Mouse (Mus musculus): ENCODE data around the gene Irgc1. TPM values are rescaled to one million over a fixed set of nuclear protein-coding genes. Genes with fewer than 3 reads are reported as not detected.

Gene Irgc1
- total and polyA plus RNA-seq, 3 experiments, result not detected

DNA sequence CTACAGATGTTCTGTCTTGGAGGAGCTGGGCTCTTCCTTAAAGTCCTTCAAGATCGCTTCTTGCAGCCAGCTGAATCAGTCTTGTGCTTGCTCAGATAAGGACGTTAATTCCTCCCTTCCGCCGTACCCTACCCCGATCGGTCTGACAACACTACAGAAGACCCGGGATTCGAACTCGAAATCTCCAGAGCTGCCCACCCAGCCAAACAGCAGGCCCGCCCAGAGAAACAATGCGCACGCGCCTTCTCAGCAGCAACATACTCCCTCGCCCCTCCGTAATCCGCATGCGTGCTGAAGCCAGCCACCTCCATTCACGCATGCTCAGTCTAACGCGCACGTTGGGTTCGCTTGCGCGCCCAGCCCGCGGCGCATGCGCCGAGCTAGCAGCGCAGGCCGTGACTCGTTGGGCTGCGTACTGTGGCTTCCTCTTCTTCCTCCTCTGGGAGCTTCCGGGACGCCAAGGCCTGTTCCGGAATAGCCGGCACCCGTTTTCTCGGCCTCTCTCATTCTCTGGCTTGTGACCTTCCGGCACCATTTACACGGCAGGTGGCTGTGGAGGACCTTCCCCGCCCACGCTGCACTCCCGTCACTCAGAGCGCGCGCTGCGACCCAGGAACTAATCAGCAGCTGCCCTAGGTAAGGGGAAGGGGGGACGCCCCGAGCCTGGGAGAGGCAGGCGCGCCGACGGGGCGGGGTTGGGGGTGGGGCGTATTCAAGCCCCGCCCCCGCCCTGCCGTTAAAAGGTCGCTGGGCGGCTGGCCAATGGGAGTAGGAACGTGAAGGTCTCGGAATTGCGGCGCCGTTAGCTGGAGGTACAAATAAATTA, 52.6 kb downstream of the Irgc1 start, which contains the start of gene Smg9 (continued):
- TF ChIP-seq UBTF (IDR thresholded peaks at IDR 0.05; ENCODE audit: borderline replicate concordance, insufficient read depth, low read depth, low read length), result no peak
- peak; percentile 16; the same call in 1 of the 2 replicates for TF ChIP-seq MAZ (IDR thresholded peaks at IDR 0.05; ENCODE audit: low read depth, low read length)
- TF ChIP-seq ZMIZ1 (IDR thresholded peaks at IDR 0.05; ENCODE audit: low read depth, low read length), result peak; percentile 98
- TF ChIP-seq MAFK (IDR thresholded peaks at IDR 0.05; ENCODE audit: borderline replicate concordance, low read depth, low read length), result no peak

DNA sequence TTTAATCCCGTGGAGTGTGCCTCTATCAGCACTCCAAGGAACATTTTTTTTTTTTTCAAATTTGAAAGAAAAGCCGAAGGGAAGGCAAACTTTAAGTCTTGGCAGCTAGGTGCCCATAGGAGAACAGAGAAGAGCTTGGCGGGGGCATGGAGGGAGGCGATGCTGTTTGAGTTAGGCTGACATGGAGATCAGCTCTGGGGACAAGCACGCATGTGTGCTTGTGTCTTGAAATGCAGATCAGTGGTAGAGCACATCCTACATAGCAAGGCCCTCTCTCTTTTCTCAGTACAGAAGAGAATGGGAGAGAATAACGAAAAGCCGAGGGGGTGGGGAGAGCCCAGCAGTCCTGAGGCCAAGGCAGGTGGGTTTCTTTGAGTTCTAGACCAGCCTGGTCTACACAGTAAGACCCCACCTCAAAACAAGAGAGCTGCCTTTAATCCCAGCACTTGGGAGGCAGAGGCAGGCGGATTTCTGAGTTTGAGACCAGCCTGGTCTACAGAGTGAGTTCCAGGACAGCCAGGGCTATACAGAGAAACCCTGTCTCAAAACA, 53.7 kb downstream of the Irgc1 start:
- H3K36me3 ChIP-seq (ENCODE audit: control insufficient read depth in 1 of 2, insufficient read depth in 2 of 2, low read length in 2 of 2), result peaks cover 2 to 40% of the 10 kb centered on the region in 2 experiments; a peak in 3 of 4 replicates
- H3K4me1 ChIP-seq (ENCODE audit: control insufficient read depth in 1 of 2, insufficient read depth in 2 of 2, low read length in 2 of 2), result peaks cover 19 to 46% of the 10 kb centered on the region in 2 experiments
- H3K27ac ChIP-seq (ENCODE audit: control insufficient read depth, low read depth, low read length), result peak overlapping the region; percentile 95
- H3K79me2 ChIP-seq (ENCODE audit: control insufficient read depth, insufficient read depth, low read length, poor library complexity), result peaks cover 32% of the 10 kb centered on the region
- H3K4me3 ChIP-seq (ENCODE audit: control insufficient read depth in 1 of 2, insufficient read depth in 1 of 2, low read depth in 2 of 2, low read length in 2 of 2), result peak overlapping the region; percentile 59 to 63
- DNase-seq (ENCODE audit: low read depth, low spot score), result peak; percentile 58
- H3K9ac ChIP-seq (ENCODE audit: control insufficient read depth, low read depth, low read length, poor library complexity, severe bottlenecking), result peak overlapping the region; percentile 75
- H3K27me3 ChIP-seq (ENCODE audit: control insufficient read depth in 1 of 2, insufficient read depth in 2 of 2, low read length in 2 of 2), result no peaks in the 10 kb centered on the region
- H3K9me3 ChIP-seq (replicated peaks; ENCODE audit: insufficient read depth, low read length), result no peaks in the 10 kb centered on the region
- TF ChIP-seq TBP (IDR thresholded peaks at IDR 0.05; ENCODE audit: low read depth, low read length) (0 out of 2 replicates have a peak, but pooled peaks have one; percentile 7), CHD2 (IDR thresholded peaks at IDR 0.05; ENCODE audit: low read length) (no peak)

DNA sequence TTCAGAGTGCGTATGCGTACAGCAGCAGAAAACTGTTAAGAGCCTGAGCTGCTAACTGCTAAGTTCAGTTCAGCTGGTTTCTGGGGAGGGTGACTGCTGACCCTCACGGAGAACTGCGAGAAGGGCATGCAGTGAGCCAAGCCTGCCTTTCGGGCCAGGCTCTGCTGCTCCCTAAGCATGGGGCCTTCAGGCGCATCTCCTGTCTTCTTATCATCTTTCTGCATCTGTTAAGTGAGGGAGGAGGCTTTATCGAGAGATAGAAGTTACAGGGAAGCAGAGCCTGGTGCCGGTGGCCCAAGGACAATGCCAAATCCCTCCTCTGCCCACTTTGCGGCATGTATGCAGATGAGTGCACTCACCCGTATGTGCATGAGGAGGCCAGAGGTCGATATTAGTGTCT, 55.3 kb downstream of the Irgc1 start:
- H3K27me3 ChIP-seq (ENCODE audit: control insufficient read depth in 1 of 2, insufficient read depth in 2 of 2, low read length in 2 of 2), result no peaks in the 10 kb centered on the region
- H3K27ac ChIP-seq (ENCODE audit: control insufficient read depth, low read depth, low read length), result peak overlapping the region; percentile 94
- H3K4me1 ChIP-seq (ENCODE audit: control insufficient read depth in 1 of 2, insufficient read depth in 2 of 2, low read length in 2 of 2), result peaks cover 19 to 52% of the 10 kb centered on the region in 2 experiments
- H3K79me2 ChIP-seq (ENCODE audit: control insufficient read depth, insufficient read depth, low read length, poor library complexity), result peaks cover 30% of the 10 kb centered on the region
- peaks cover 0 to 43% of the 10 kb centered on the region in 2 experiments; a peak in 2 of 4 replicates for H3K36me3 ChIP-seq (ENCODE audit: control insufficient read depth in 1 of 2, insufficient read depth in 2 of 2, low read length in 2 of 2)
- peak overlapping the region; percentile 24 to 31; a peak in 3 of 4 replicates for H3K4me3 ChIP-seq (ENCODE audit: control insufficient read depth in 1 of 2, insufficient read depth in 1 of 2, low read depth in 2 of 2, low read length in 2 of 2)
- peak; percentile 76 for DNase-seq (ENCODE audit: low read depth, low spot score)
- H3K9ac ChIP-seq (ENCODE audit: control insufficient read depth, low read depth, low read length, poor library complexity, severe bottlenecking), result peak overlapping the region; percentile 68
- H3K9me3 ChIP-seq (replicated peaks; ENCODE audit: insufficient read depth, low read length), result no peaks in the 10 kb centered on the region
- TF ChIP-seq ZC3H11A (IDR thresholded peaks at IDR 0.05; ENCODE audit: low read depth, low read length), result no peak
- TF ChIP-seq NELFE (IDR thresholded peaks at IDR 0.05; ENCODE audit: low read depth, low read length), result peak; percentile 26; the same call in 1 of the 2 replicates
- TF ChIP-seq MAZ (IDR thresholded peaks at IDR 0.05; ENCODE audit: low read depth, low read length), result no peak
- TF ChIP-seq MXI1 (IDR thresholded peaks at IDR 0.05; ENCODE audit: low read depth, low read length), result no peak; the same call in 1 of the 2 replicates
- peak; percentile 29; the same call in 1 of the 2 replicates for TF ChIP-seq RCOR1 (IDR thresholded peaks at IDR 0.05; ENCODE audit: low read depth, low read length)
- no peak for TF ChIP-seq ZKSCAN1 (IDR thresholded peaks at IDR 0.05; ENCODE audit: low read depth, low read length)
- TF ChIP-seq POLR2AphosphoS2 (IDR thresholded peaks at IDR 0.05; ENCODE audit: low read length), result peak; percentile 75; the same call in 1 of the 2 replicates
- no peak for TF ChIP-seq JUND (IDR thresholded peaks at IDR 0.05; ENCODE audit: low read depth, low read length)
- TF ChIP-seq SIN3A (IDR thresholded peaks at IDR 0.05; ENCODE audit: low read length), result peak; percentile 18
- no peak for TF ChIP-seq RAD21 (IDR thresholded peaks at IDR 0.05; ENCODE audit: low read depth, low read length)
- no peak for TF ChIP-seq MYB (IDR thresholded peaks at IDR 0.05; ENCODE audit: low read depth, low read length)
- peak; percentile 73 for TF ChIP-seq TAL1 (IDR thresholded peaks at IDR 0.05; ENCODE audit: low read length)
- TF ChIP-seq E2F4 (IDR thresholded peaks at IDR 0.05; ENCODE audit: borderline replicate concordance, low read depth, low read length), result no peak
- no peak for TF ChIP-seq MYC (IDR thresholded peaks at IDR 0.05; ENCODE audit: low read depth, low read length)
- peak; percentile 63 to 78; a peak in 3 of 4 replicates for TF ChIP-seq EP300 (IDR thresholded peaks at IDR 0.05; ENCODE audit: low read depth in 1 of 2, low read length in 2 of 2)
- no peak for TF ChIP-seq KAT2A (conservative IDR thresholded peaks at IDR 0.05; ENCODE audit: low read depth, low read length)
- TF ChIP-seq TCF12 (IDR thresholded peaks at IDR 0.05; ENCODE audit: low read depth, low read length), result peak; percentile 86
- TF ChIP-seq SMC3 (IDR thresholded peaks at IDR 0.05; ENCODE audit: low read depth, low read length), result no peak; the same call in 1 of the 2 replicates
- peak; percentile 80 for TF ChIP-seq GATA1 (IDR thresholded peaks at IDR 0.05; ENCODE audit: low read depth, low read length)
- TF ChIP-seq MAX (IDR thresholded peaks at IDR 0.05; ENCODE audit: low read length), result peak; percentile 20; the same call in 1 of the 2 replicates
- no peak for TF ChIP-seq TBP (IDR thresholded peaks at IDR 0.05; ENCODE audit: low read depth, low read length)
- TF ChIP-seq ZNF384 (IDR thresholded peaks at IDR 0.05; ENCODE audit: low read depth, low read length), result no peak
- TF ChIP-seq ETS1 (IDR thresholded peaks at IDR 0.05; ENCODE audit: low read depth, low read length), result peak; percentile 55

All from MEL (cell line).